Mouse (Mus musculus): ENCODE data around the gene Marcks. TPM values are rescaled to one million over a fixed set of nuclear protein-coding genes. Genes with fewer than 3 reads are reported as not detected.

Marcks gene
- 169 and 200 TPM in 2 replicates for polyA plus RNA-seq (2016; fragmentation: Nextera tagmentation; extraction: Ambion mirVana)

DNA sequence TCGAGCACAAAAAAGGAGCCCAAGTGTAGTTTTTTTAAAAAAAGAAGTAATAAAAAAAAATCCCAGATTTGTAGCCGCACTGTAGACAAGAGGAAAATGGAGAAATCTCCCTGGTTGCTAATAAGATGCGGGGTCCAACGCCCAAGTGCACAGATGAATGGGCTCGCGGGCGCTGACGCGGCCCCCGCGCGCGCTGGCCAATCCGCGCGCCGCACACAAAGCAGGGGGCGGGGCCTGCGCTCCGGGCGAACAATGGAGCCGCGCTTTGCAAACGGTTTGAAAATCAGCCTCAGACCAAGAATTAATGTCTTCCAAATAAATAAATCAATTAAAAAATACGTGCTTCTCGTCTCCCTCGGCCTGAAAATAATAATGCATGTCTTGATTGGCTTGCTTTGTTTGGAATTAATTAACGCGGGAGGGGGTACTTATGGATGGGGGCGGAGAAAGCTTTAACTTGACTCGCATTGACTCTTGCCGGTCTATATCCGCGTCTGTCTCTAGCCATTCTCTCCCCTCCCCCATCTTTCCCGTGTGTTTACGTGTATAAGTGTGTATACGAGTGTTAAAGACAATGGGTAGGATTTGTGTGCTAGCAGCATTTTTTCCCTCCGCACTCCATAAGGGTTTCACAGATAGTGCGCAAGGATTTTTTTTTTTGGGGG is at the start of gene Marcks:
Gene Marcks (minus strand): TSS at position 143 of the 665 bp plus-strand sequence.
- H3K27ac ChIP-seq (replicated peaks): peak within 1 kb of the TSS; percentile 100
- peaks cover 28% of the 10 kb centered on the region for H3K36me3 ChIP-seq
- DNase-seq (ENCODE audit: low spot score): peak; percentile 91
- peak within 1 kb of the TSS; percentile 93 for H3K4me3 ChIP-seq
- peaks cover 22% of the 10 kb centered on the region for H3K4me1 ChIP-seq
- H3K27me3 ChIP-seq (ENCODE audit: low read depth, poor library complexity, severe bottlenecking): no peaks in the 10 kb centered on the region
- under 1% methylated on average over 39 of the region's 39 CpGs for WGBS
- H3K9me3 ChIP-seq (replicated peaks): no peaks in the 10 kb centered on the region

DNA sequence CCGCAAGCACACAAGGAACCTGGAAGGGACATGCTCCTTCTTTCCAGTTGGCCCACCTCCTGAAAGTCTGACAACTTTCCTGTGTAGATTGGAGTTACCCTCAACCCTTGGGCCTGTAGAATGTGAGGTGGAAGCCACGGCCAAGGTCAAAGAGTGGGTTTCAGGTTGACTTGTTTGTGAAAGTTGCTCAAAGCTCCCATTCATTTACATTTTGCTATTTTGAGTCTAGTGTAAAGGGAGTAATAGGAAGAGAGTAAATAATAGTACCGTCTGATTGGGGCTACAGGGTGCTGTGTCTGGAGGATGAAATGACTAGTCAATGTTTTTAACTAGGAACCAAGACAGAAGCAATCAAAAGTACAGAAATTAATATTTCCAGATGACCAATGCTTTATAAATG is 38.4 kb upstream of the Marcks start:
- 95% methylated on average over 3 of the region's 3 CpGs for WGBS
- no peak for DNase-seq (ENCODE audit: low spot score)

DNA sequence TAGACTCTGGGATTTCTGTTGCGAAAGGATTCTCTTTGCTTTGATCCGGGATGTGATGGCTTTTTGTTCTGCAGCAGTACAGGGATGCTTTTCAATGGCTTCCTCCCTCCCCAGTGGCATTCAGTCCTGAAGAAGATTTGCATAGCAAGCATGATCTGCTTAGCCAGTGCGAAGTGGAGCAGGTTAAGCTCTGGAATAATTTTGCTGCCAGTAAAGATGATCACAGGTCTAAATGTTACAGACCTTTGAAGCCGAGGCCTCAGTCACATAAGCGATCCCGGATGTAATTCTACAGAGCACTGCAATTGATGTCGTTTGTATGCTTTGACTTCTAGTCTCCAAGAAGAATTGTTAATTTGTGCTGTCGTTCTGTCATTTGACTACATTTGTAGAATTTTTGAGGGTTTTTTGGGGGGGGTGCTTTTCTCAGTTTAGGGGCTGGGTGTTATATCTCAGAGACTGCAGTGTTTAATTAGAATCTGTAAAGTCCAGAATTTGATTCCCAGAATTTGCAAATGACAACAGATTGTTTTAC is 33.8 kb upstream of the Marcks start:
- H3K27me3 ChIP-seq (ENCODE audit: low read depth, poor library complexity, severe bottlenecking): no peaks in the 10 kb centered on the region
- DNase-seq (ENCODE audit: low spot score): no peak
- peak overlapping the region; percentile 65 for H3K27ac ChIP-seq (replicated peaks)
- H3K4me3 ChIP-seq: 0 out of 2 replicates have a peak overlapping the region, but pooled peaks have one; percentile 18
- no peaks in the 10 kb centered on the region for H3K36me3 ChIP-seq
- H3K9me3 ChIP-seq (replicated peaks): peaks cover 4% of the 10 kb centered on the region; the same call in 1 of the 2 replicates
- peaks cover 29% of the 10 kb centered on the region for H3K4me1 ChIP-seq
- 45% methylated on average over 8 of the region's 8 CpGs for WGBS

More for the DNA sequence above, 38.4 kb upstream of the Marcks start:
- Histone ChIP-seq H3K4me1 (peaks cover 11% of the 10 kb centered on the region), H3K9me3 (replicated peaks) (peaks cover 4% of the 10 kb centered on the region; the same call in 1 of the 2 replicates), H3K27ac (replicated peaks) (no peak overlapping the region), H3K4me3 (no peak overlapping the region), H3K27me3 (ENCODE audit: low read depth, poor library complexity, severe bottlenecking) (no peaks in the 10 kb centered on the region), H3K36me3 (no peaks in the 10 kb centered on the region)

DNA sequence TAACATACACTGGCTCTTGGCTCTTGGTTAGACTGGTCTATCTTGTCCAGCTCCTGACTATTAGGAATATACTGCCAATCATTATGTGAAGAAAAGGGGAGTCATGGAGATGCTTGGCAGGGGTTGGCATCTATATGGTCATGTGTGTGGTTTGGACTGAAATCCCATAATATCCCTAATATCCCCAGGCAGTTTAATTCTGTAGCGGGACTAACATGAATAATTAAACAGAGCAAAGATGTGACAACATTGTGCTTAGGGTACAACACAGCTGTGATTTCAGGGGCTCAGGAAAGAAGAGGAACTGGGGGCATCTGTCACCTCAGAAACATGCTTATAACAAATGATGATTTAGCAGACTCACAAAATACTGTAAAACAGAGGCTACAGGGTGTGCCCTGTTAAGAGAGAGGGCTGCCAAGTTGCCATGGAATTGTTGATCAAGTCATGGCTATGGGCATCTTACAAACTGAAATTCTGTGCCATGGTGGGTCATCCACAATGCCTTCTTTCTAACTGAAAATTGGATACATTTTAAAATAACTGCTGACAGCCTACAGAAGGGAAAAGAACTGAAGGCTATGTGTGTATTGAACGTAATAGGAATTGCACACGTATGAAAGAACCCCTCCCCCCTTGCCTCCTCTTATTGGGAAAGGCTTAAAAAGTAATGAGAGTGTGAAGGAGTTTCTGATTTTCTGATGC is 33.1 kb upstream of the Marcks start:
- WGBS: 62% methylated on average over 3 of the region's 3 CpGs
- peak overlapping the region; percentile 65 for H3K27ac ChIP-seq (replicated peaks)

DNA sequence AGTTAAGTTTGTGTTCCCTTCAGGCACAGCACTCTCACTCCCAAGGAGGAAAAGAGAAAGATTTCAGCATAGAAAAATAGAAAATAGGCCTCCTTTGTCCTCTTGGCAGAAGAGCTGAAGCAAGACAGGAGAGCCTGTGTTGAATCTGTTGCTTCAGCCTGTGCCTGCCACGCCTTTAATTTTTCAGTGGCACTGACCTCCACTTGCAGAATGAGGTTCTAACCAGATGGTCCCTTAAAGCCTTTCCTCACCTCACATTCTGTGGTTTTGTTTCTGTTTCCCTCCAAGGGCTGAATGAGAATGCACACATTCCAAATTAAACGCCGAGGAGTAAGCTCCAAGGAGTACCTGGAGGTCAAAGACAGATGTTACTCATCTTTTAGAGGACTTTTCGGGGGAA is 32.2 kb upstream of the Marcks start:
- H3K36me3 ChIP-seq: no peaks in the 10 kb centered on the region
- H3K27ac ChIP-seq (replicated peaks): peak overlapping the region; percentile 14; the same call in 1 of the 2 replicates
- no peak overlapping the region for H3K4me3 ChIP-seq
- peaks cover 29% of the 10 kb centered on the region for H3K4me1 ChIP-seq
- no peak for DNase-seq (ENCODE audit: low spot score)
- no peaks in the 10 kb centered on the region for H3K27me3 ChIP-seq (ENCODE audit: low read depth, poor library complexity, severe bottlenecking)
- peaks cover 4% of the 10 kb centered on the region; the same call in 1 of the 2 replicates for H3K9me3 ChIP-seq (replicated peaks)
- WGBS: 85% methylated on average over 4 of the region's 4 CpGs

More for the DNA sequence above, 33.1 kb upstream of the Marcks start:
- DNase-seq (ENCODE audit: low spot score): no peak
- Histone ChIP-seq H3K4me1 (peaks cover 29% of the 10 kb centered on the region), H3K9me3 (replicated peaks) (peaks cover 4% of the 10 kb centered on the region; the same call in 1 of the 2 replicates), H3K36me3 (no peaks in the 10 kb centered on the region), H3K4me3 (0 out of 2 replicates have a peak overlapping the region, but pooled peaks have one; percentile 18), H3K27me3 (ENCODE audit: low read depth, poor library complexity, severe bottlenecking) (no peaks in the 10 kb centered on the region)

DNA sequence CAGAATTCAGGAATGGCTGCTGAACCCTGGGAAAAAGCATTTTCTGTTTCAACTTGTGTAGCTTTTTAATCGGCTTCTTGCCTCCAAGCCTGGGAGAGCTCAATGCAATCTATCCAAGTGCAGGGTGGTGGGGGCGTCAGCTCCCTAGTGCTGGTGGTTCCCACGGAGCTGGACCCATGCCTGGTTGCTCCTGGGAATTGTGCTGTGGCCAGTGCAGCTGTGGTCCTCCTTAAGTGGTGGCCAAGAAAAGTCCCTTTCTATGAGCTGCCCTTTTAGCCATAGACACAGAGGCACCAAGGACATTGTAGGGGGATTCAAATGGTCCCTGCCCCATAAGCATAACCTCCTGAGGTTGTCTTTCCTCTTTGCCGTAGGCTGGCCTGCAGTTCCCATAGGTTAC is 31.7 kb upstream of the Marcks start:
- peaks cover 29% of the 10 kb centered on the region for H3K4me1 ChIP-seq
- DNase-seq (ENCODE audit: low spot score): no peak
- H3K27ac ChIP-seq (replicated peaks): peak overlapping the region; percentile 14
- H3K36me3 ChIP-seq: no peaks in the 10 kb centered on the region
- H3K4me3 ChIP-seq: no peak overlapping the region
- H3K27me3 ChIP-seq (ENCODE audit: low read depth, poor library complexity, severe bottlenecking): no peaks in the 10 kb centered on the region
- peaks cover 4% of the 10 kb centered on the region; the same call in 1 of the 2 replicates for H3K9me3 ChIP-seq (replicated peaks)
- 84% methylated on average over 4 of the region's 4 CpGs for WGBS

DNA sequence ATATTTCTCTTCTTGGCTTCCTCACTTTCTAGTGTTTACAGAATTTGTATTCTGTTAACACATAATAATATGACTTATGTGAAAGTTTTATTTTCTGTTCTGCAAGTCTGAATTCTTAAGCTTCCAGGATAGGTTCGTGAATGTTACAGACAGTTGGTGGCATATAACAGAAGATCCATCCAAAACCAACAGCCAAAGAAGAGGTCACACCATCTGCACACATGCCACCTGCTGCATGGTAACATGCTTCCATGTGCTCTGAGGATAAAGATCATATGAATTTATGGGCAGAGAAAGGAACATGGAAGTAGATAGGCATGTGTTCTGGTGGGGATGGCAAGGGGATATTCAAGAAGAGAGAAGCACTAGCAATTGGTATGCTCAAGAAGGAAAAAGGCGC is 28.8 kb upstream of the Marcks start:
- Histone ChIP-seq H3K4me3 (no peak overlapping the region), H3K27ac (replicated peaks) (no peak overlapping the region), H3K36me3 (no peaks in the 10 kb centered on the region), H3K27me3 (ENCODE audit: low read depth, poor library complexity, severe bottlenecking) (no peaks in the 10 kb centered on the region), H3K9me3 (replicated peaks) (no peaks in the 10 kb centered on the region), H3K4me1 (peaks cover 22% of the 10 kb centered on the region)
- no peak for DNase-seq (ENCODE audit: low spot score)
- WGBS: 76% methylated on average over 2 of the region's 2 CpGs

DNA sequence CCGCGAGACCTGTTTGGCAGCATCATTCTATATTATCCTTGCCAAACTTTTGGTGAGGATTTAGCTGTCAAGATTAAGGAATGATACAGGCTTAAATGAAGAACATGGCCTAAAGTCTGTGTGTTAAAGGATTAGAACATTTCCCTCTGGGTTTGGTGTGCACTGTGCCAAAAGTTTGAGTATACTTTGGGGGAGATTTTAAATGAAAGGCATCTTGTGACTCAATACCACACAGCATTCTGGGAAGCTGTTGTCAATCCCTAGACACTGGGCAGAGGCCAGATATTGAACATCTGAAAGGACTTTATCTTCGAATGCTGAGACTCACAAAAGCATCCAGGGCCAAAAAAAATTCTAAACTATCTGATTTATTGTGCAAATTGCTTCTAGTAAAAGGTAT is 21.0 kb upstream of the Marcks start:
- Histone ChIP-seq H3K27ac (replicated peaks) (no peak overlapping the region), H3K4me1 (no peaks in the 10 kb centered on the region), H3K36me3 (no peaks in the 10 kb centered on the region), H3K27me3 (ENCODE audit: low read depth, poor library complexity, severe bottlenecking) (no peaks in the 10 kb centered on the region), H3K9me3 (replicated peaks) (0 out of 2 replicates have a peak, but pooled peaks cover 5% of the 10 kb centered on the region), H3K4me3 (no peak overlapping the region)
- no peak for DNase-seq (ENCODE audit: low spot score)
- WGBS: 93% methylated on average over 3 of the region's 3 CpGs

DNA sequence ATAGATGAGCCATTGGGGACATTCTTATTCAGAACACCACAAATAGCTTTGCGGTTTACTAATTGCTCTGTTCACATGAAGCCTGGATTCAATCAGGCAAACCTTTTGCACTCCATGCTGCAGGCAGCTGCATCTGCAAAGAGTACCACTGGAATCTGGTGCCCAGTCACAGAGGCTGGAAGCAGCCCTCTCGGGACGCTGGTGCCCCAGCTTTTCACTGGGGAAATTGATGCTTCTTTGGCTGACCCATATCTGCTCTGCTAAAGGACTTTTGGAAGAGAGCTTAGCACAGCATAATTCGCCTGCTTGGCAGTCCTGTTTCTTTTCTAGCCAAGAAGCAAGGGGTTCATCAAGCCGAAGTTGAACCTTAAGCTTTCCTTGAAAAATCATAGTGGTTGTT is 18.4 kb upstream of the Marcks start:
- WGBS: 80% methylated on average over 5 of the region's 5 CpGs

DNA sequence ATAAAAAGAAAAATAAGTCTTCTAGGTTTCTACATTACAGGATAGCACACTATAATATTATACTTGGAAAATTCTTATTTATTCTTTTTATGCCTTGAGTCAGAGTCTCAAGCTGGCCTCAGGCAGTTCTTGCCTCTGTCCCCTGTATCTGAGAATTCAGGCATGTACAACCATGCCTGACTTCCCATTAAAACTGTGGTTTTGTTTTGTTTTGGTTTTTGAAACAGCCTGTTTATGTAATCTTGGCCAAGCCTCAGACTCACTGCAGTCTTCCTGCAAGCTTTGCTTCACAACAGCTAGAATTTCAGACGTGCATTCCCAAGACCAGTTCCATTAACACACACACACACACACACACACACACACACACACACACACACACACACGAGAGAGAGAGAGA is 16.4 kb upstream of the Marcks start:
- Histone ChIP-seq H3K27me3 (ENCODE audit: low read depth, poor library complexity, severe bottlenecking) (no peaks in the 10 kb centered on the region), H3K36me3 (no peaks in the 10 kb centered on the region), H3K4me3 (no peak overlapping the region), H3K27ac (replicated peaks) (no peak overlapping the region), H3K4me1 (no peaks in the 10 kb centered on the region), H3K9me3 (replicated peaks) (0 out of 2 replicates have a peak, but pooled peaks cover 5% of the 10 kb centered on the region)
- DNase-seq (ENCODE audit: low spot score): no peak
- 61% methylated on average over 1 of the region's 2 CpGs for WGBS

More for the DNA sequence above, 18.4 kb upstream of the Marcks start:
- Histone ChIP-seq H3K36me3 (no peaks in the 10 kb centered on the region), H3K4me1 (no peaks in the 10 kb centered on the region), H3K4me3 (no peak overlapping the region), H3K27me3 (ENCODE audit: low read depth, poor library complexity, severe bottlenecking) (no peaks in the 10 kb centered on the region), H3K9me3 (replicated peaks) (0 out of 2 replicates have a peak, but pooled peaks cover 5% of the 10 kb centered on the region), H3K27ac (replicated peaks) (no peak overlapping the region)
- no peak for DNase-seq (ENCODE audit: low spot score)

DNA sequence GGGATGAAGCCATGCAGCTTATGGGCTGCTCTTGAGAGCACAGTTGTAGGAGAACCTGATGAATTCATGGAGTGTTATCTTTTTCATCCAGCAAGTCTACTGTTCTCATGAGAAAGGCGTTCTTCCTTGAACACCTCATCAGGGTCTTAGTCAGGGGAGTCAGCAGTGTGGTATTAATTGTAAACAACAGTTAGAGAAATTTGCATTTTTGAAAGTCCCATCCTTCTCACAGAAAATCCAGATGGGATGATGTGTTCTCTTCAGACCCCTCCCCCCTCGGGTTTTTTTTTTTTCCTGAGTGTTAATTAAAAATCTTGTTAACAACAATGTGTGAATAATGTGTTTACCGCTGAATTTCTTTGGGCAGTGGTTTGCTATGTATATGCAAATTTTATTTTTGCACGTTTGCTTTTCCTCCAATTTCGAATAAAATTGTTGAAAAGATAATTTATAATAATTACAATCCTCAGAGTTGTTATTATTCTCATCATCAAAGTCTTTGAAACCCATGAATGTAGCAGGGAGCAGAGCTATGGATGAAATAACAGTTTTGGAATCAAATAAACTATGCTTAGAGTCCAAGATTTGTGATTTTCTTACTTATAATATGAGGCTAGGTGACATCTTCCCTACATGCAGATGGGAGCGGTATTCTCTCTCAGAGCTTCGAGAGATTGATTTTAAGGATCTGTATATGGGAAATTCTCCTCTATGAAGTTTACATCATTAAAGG is 13.0 kb upstream of the Marcks start:
- DNase-seq (ENCODE audit: low spot score): no peak
- Histone ChIP-seq H3K4me1 (no peaks in the 10 kb centered on the region), H3K4me3 (no peak overlapping the region), H3K27me3 (ENCODE audit: low read depth, poor library complexity, severe bottlenecking) (no peaks in the 10 kb centered on the region), H3K36me3 (no peaks in the 10 kb centered on the region), H3K9me3 (replicated peaks) (0 out of 2 replicates have a peak, but pooled peaks cover 3% of the 10 kb centered on the region), H3K27ac (replicated peaks) (no peak overlapping the region)
- 89% methylated on average over 7 of the region's 7 CpGs for WGBS

DNA sequence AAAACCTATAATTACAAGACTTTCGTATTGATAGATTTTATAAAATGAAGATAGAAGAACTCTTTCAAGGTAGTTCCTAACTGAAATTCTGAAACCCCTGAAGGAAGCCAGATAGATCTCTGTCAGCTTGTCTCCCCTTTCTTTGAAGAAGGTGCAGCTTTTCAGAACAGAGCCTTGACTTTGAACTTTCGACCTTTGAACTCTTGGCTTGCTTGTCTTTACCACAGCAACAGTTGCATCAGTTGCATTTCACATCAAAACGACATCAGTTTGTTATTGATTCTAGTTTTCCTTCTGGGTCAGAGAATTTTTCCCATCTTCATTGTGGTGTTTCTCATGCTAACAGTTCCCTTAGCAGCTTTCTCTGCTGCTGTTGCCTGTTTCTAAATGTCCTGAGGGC is 9.3 kb upstream of the Marcks start:
- Histone ChIP-seq H3K27me3 (ENCODE audit: low read depth, poor library complexity, severe bottlenecking) (no peaks in the 10 kb centered on the region), H3K4me3 (no peak overlapping the region), H3K4me1 (no peaks in the 10 kb centered on the region), H3K36me3 (no peaks in the 10 kb centered on the region), H3K27ac (replicated peaks) (no peak overlapping the region), H3K9me3 (replicated peaks) (no peaks in the 10 kb centered on the region)
- no peak for DNase-seq (ENCODE audit: low spot score)
- WGBS: 80% methylated on average over 3 of the region's 3 CpGs

Measured in midbrain, embryonic 10.5 days (tissue).